ENCODE assay signal across 8 mouse cellular contexts in the genomic region with DNA sequence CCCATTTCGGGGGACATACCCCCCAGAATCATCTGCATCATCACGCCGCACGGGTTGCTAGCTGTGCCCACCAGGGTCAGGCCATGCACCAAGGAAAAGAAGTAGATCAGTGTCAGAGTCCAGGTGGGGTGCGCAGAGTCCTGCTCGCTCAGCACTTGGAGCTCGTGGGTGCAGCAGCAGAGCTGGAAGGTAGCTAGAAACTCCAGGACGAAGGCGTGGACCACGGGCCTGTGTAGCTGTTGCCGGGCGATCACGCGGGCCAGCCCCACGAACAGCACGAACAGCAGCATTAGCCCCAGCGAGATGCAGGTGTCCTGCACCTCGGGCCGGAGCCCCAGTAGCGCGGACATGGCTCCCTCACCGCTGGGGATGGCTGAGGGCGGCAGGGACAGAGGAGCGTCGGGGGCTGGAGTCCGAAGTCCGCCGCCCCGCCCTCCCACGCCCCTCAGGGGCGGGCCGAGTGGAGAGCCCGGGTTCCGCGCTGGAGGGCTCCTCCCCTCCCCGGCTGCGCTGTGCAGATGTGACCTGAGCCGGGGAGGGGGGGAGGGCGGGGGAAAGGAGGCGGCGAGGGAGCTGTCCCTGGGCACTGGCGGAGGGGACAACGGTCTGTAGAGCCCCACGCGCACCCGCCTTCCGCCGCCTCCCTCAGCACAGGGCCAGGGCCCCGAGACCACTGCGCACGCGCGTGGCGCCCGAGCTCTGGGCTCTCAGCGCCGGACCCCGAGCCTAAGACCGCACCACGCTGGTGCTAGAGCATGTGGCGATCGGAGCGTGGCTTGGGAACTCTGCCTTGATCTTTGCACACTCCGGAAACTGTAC. TPM values are rescaled to one million over a fixed set of nuclear protein-coding genes. Genes with fewer than 3 reads are reported as not detected.
DNase-seq lines count a peak whose midpoint lies in the region; ATAC-seq lines count a peak whose summit lies in the region.

Aqp11 (minus strand) TSS at position 652 of the 819 bp plus-strand sequence.

- peak within 1 kb of the TSS; percentile 48 for H3K4me3 ChIP-seq in hindbrain, embryonic 11.5 days (ENCODE audit: low read depth, low read length)

- H3K9ac ChIP-seq in hindbrain, embryonic 11.5 days (ENCODE audit: low read depth, low read length): peak within 1 kb of the TSS; percentile 52

- H3K27me3 ChIP-seq in hindbrain, embryonic 11.5 days (ENCODE audit: control insufficient read depth, insufficient read depth, low read length): no peaks in the 10 kb centered on the region

- no peaks in the 10 kb centered on the region for H3K36me3 ChIP-seq in hindbrain, embryonic 11.5 days (ENCODE audit: control insufficient read depth, insufficient read depth, low read length)

- H3K9me3 ChIP-seq in hindbrain, embryonic 11.5 days (ENCODE audit: control insufficient read depth, low read length): no peaks in the 10 kb centered on the region

- 0 out of 2 replicates have a peak, but pooled peaks cover 2% of the 10 kb centered on the region for H3K4me1 ChIP-seq in hindbrain, embryonic 11.5 days (replicated peaks; ENCODE audit: control insufficient read depth, insufficient read depth, low read length)

- peak within 1 kb of the TSS; percentile 94 for H3K4me2 ChIP-seq in hindbrain, embryonic 11.5 days (replicated peaks; ENCODE audit: low read depth, low read length)

- ATAC-seq in hindbrain, embryonic 11.5 days (ENCODE audit: low FRiP score): peak; percentile 97

- no peak within 1 kb of the TSS for H3K27ac ChIP-seq in hindbrain, embryonic 11.5 days (ENCODE audit: low read depth, low read length)

- under 1% methylated on average over 54 of the region's 64 CpGs for WGBS in hindbrain, embryonic 11.5 days

- DNase-seq in NIH3T3 (ENCODE audit: low read depth): peak; percentile 81
- DNase-seq in cerebellum, adult 9-11 months: peak; percentile 85
- peak; percentile 59 to 72 for DNase-seq in frontal cortex, postnatal 10 days (ENCODE audit: low spot score in 2 of 2)
- peak; percentile 89 for DNase-seq in hindbrain, embryonic 11.5 days (ENCODE audit: low spot score)
- DNase-seq in layer of hippocampus, postnatal 14 days (ENCODE audit: low spot score in 2 of 2): peak; percentile 70 to 71
- peak; percentile 88 for DNase-seq in lung, postnatal 14 days
- peak; percentile 43 for DNase-seq in retina, adult 2 months (ENCODE audit: low read depth, low spot score)
- DNase-seq in thymus, postnatal 36 days: peak; percentile 92 to 96

RNA-seq across cellular contexts. Expression of gene Aqp11, which starts in this region (rescaled TPM):
- 4.2 and 6.3 TPM in 2 replicates for polyA plus RNA-seq in hindbrain, embryonic 11.5 days (2014; fragmentation: Nextera tagmentation; extraction: Ambion mirVana)
- 10 to 100 TPM; 44.5 to 48.3 TPM for total RNA-seq in layer of hippocampus, postnatal 14 days (2021)

Comparison
In these comparisons a context has a peak if more than half of its experiments do, and no peak if none do; other contexts are left out.
1. DNase-seq: peak in every context shown above with its lines; median percentile 94 in thymus, postnatal 36 days; 89 in hindbrain, embryonic 11.5 days; 88 in lung, postnatal 14 days; 85 in cerebellum, adult 9-11 months; 81 in NIH3T3; 70 in layer of hippocampus, postnatal 14 days; 66 in frontal cortex, postnatal 10 days; 43 in retina, adult 2 months.